Mouse (Mus musculus) forebrain, embryonic 15.5 days (tissue): Measurements from ENCODE around the gene Zfp941. TPM values are rescaled to one million over a fixed set of nuclear protein-coding genes. Genes with fewer than 3 reads are reported as not detected.
"Not testable (repeated sequence)": the region's sequence is repeated elsewhere in the genome, so short reads cannot be mapped to it uniquely, and the experiment has no call there.

ENCODE experiments used
- ATAC-seq: fragments of 200-750 bp; cut with Nextera tagmentation; replicated peaks from 2 replicates; pipeline ENCODE4 v1.8.0; 2017; ENCODE audit warnings: mild to moderate bottlenecking, moderate TSS enrichment, moderate library complexity
- H3K27ac ChIP-seq: fragments of 300-500 bp; sonication (generic); replicated peaks from 2 replicates; pipeline ENCODE4 v1.5.1; 2015; ENCODE audit warnings: mild to moderate bottlenecking, inconsistent platforms
- H3K27me3 ChIP-seq: fragments of 300-500 bp; sonication (generic); 2 replicates; pipeline ENCODE4 v1.6.1; 2015; ENCODE audit warnings: inconsistent platforms
- H3K36me3 ChIP-seq: fragments of 300-500 bp; sonication (generic); 2 replicates; pipeline ENCODE4 v1.6.1; 2015; ENCODE audit warnings: mild to moderate bottlenecking, inconsistent platforms
- H3K4me1 ChIP-seq: fragments of 300-500 bp; sonication (generic); 2 replicates; pipeline ENCODE4 v1.6.1; 2015; ENCODE audit warnings: inconsistent platforms
- H3K4me2 ChIP-seq: fragments of 300-500 bp; sonication (generic); replicated peaks from 2 replicates; pipeline ENCODE4 v1.6.1; 2015; ENCODE audit warnings: mild to moderate bottlenecking, inconsistent platforms
- H3K4me3 ChIP-seq: fragments of 300-500 bp; sonication (generic); 2 replicates; pipeline ENCODE4 v1.5.1; 2015; ENCODE audit warnings: mild to moderate bottlenecking, inconsistent platforms
- H3K9ac ChIP-seq: fragments of 300-500 bp; sonication (generic); replicated peaks from 2 replicates; pipeline ENCODE4 v1.6.1; 2015; ENCODE audit warnings: mild to moderate bottlenecking, inconsistent platforms
- H3K9me3 ChIP-seq: fragments of 300-500 bp; sonication (generic); 2 replicates; pipeline ENCODE4 v1.6.1; 2016; ENCODE audit warnings: inconsistent platforms
- WGBS: fragments of 180-500 bp; shearing (Covaris S2); methylation state at CpG from one replicate; pipeline ENCODE4 v1.1.7; 2015; ENCODE audit warnings: mixed read lengths; 5-methylcytosine and 5-hydroxymethylcytosine counted together
- polyA plus RNA-seq: library from polyadenylated mRNA; unstranded; fragments of >200 nt; fragmentation: Nextera tagmentation; extraction: Ambion mirVana; gene quantifications from 2 replicates; pipeline ENCODE4 v1.2.1, GENCODE M21; 2015

Zfp941 gene
- polyA plus RNA-seq, 1 experiment from 2014 or later, result 12.7 TPM

GRCm38 (mm10) chr7:140802629-140803028 lies 19.3 kb downstream of the Zfp941 start:
- WGBS, result 73% methylated on average over 6 of the region's 6 CpGs
- H3K9ac ChIP-seq, result no peak overlapping the region
- H3K36me3 ChIP-seq, result no peaks in the 10 kb centered on the region
- no peak overlapping the region for H3K4me3 ChIP-seq
- H3K4me1 ChIP-seq, result no peaks in the 10 kb centered on the region
- H3K27ac ChIP-seq, result no peak overlapping the region
- H3K27me3 ChIP-seq, result no peaks in the 10 kb centered on the region
- no peaks in the 10 kb centered on the region for H3K9me3 ChIP-seq
- H3K4me2 ChIP-seq, result no peak overlapping the region
- ATAC-seq, result no peak

DNA sequence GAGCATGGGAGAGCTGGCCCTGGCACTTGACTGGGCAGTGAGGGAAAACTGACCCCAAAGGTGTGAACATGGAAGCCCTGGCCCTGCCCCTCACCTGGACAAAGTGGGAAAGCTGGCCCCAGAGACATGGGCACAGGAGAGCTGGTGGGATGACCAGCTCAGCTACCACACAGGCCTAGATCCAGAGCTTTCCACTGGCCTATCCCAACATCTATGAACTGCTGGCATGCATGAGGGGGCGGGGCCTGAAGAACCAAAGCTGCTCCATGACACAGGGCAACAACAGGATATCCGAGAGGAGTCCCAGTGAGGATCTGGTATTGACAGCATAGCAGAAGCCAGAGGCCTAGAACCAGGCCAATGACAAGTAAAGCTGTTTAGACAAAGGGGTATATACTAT lies 23.8 kb downstream of the Zfp941 start:
- H3K27me3 ChIP-seq, result no peaks in the 10 kb centered on the region
- ATAC-seq, result no peak
- no peaks in the 10 kb centered on the region for H3K4me1 ChIP-seq
- no peaks in the 10 kb centered on the region for H3K36me3 ChIP-seq
- H3K9ac ChIP-seq, result no peak overlapping the region
- no peaks in the 10 kb centered on the region for H3K9me3 ChIP-seq
- no peak overlapping the region for H3K4me3 ChIP-seq
- no peak overlapping the region for H3K4me2 ChIP-seq
- no peak overlapping the region for H3K27ac ChIP-seq
- 71% methylated on average over 2 of the region's 2 CpGs for WGBS

- ATAC-seq, result no peak
- 95% methylated on average over 3 of the region's 3 CpGs for WGBS
Observed at GRCm38 (mm10) chr7:140797619-140798018, 24.4 kb downstream of the Zfp941 start.

DNA sequence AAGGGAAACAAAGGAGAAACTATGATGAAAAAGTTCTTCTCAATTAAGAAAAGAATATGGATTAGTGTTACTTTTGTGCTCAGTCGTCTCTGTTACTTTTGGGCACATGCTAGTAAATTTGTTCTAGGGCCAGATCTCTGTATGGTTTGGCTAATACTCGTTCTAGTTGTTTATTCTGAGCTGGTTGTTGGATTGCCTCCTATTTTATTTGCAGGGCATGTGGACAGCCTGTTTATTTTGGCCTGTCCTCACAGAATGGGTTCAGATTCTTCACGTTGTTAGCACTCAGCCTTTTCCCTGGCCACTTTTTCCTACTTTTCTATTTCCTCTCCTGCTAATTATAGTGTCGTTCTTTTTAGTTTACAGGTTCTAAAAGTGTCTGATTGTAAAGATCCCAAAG lies 28.4 kb downstream of the Zfp941 start:
- Histone ChIP-seq H3K4me3 (no peak overlapping the region), H3K4me2 (no peak overlapping the region), H3K9ac (no peak overlapping the region), H3K9me3 (no peaks in the 10 kb centered on the region), H3K36me3 (no peaks in the 10 kb centered on the region), H3K27ac (no peak overlapping the region), H3K27me3 (no peaks in the 10 kb centered on the region), H3K4me1 (no peaks in the 10 kb centered on the region)
- 73% methylated on average over 4 of the region's 4 CpGs for WGBS
- no peak for ATAC-seq

More at GRCm38 (mm10) chr7:140797619-140798018, 24.4 kb downstream of the Zfp941 start:
- H3K4me1 ChIP-seq, result no peaks in the 10 kb centered on the region
- H3K4me3 ChIP-seq, result no peak overlapping the region
- no peak overlapping the region for H3K4me2 ChIP-seq
- H3K27me3 ChIP-seq, result no peaks in the 10 kb centered on the region
- no peak overlapping the region for H3K9ac ChIP-seq
- H3K27ac ChIP-seq, result no peak overlapping the region
- no peaks in the 10 kb centered on the region for H3K36me3 ChIP-seq
- no peaks in the 10 kb centered on the region for H3K9me3 ChIP-seq

DNA sequence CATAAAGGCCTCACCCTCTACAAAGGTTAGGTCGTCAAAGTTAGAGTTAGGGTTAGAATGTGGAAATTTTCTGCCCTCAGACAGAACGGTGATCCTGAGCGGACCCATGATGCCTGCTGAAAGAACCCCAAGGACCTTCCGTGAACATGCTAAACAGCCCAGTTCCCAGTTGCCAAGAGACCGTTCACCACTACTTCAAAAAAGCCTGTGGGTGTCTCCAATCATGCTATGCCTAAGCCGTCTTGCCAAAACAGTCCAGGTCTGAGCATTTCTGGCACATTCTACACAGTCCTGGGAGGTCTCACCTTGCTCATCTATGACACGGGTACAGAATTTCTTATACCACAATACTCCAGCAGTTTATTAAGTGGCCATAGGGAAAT lies 33.9 kb downstream of the Zfp941 start:
- Histone ChIP-seq H3K4me1 (no peaks in the 10 kb centered on the region), H3K27ac (no peak overlapping the region), H3K4me2 (no peak overlapping the region), H3K36me3 (no peaks in the 10 kb centered on the region), H3K4me3 (no peak overlapping the region), H3K9me3 (no peaks in the 10 kb centered on the region), H3K27me3 (no peaks in the 10 kb centered on the region), H3K9ac (no peak overlapping the region)
- ATAC-seq, result no peak
- WGBS, result 87% methylated on average over 7 of the region's 7 CpGs

DNA sequence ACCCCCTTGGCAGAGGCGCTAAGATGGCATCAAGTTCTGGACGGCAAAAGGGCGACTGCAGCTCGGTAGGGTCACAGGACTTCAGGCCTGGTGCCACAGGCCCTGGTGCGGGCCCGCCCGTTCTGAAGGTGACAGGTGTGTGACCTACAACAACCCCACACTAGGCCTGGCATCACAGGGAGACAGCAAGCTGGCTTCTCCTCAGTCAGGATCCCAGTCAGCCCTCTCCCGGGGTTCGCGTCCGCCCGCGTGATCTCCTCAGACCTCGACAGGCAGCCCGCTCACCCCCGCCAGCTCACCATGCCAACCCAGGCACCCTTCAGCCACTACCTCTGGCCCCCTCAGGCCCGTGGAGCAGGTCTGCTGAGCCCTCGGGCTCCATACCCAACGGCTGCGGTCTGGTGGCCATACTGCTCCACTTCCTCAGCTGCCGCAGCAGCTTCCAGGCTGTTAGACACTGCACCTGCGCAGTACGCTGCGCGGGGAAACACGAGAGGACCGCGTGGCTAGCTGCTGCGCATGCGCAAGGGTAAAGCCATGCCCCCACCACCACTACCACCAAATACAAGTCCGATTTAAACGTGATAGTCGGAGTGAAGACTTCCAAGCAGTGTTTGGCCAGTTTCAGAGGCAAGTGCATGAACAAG lies 34.4 kb downstream of the Zfp941 start, which contains the start of gene Syce1:
TSS of gene Syce1 (minus strand) at position 447 of the 647 bp plus-strand sequence.
- Histone ChIP-seq H3K4me3 (no peak within 1 kb of the TSS), H3K27me3 (no peaks in the 10 kb centered on the region), H3K9me3 (no peaks in the 10 kb centered on the region), H3K36me3 (no peaks in the 10 kb centered on the region), H3K4me2 (no peak within 1 kb of the TSS), H3K9ac (no peak within 1 kb of the TSS), H3K4me1 (no peaks in the 10 kb centered on the region), H3K27ac (no peak within 1 kb of the TSS)
- WGBS, result 88% methylated on average over 33 of the region's 33 CpGs
- no peak for ATAC-seq

DNA sequence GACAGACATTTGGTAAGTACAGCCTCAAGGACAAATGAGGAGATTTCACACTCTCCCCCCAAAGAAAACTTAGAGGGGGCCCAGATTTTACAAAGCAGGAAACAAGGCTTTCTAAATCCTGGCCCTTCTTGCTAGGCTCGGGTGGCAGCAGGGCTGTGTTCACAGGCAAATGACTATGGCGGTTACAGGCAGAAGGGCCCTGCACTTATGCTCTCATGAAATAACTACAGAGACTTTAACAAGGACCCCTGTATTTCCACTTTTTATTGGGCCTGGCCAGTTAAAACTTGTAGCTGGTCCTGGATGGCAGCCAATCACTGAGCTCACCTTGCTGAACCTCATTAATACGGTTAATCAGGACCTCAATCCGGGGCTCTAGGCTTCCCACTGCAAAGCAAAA lies 41.4 kb downstream of the Zfp941 start:
- Histone ChIP-seq H3K9me3 (no peaks in the 10 kb centered on the region), H3K4me1 (no peaks in the 10 kb centered on the region)
- WGBS, result 49% methylated on average over 4 of the region's 4 CpGs

GRCm38 (mm10) chr7:140765888-140766739 lies 55.9 kb downstream of the Zfp941 start:
- H3K27me3 ChIP-seq, result no peaks in the 10 kb centered on the region
- no peak overlapping the region for H3K27ac ChIP-seq
- 80% methylated on average over 12 of the region's 12 CpGs for WGBS
- no peaks in the 10 kb centered on the region for H3K36me3 ChIP-seq
- no peaks in the 10 kb centered on the region for H3K9me3 ChIP-seq
- no peak overlapping the region for H3K4me2 ChIP-seq
- H3K9ac ChIP-seq, result no peak overlapping the region
- no peaks in the 10 kb centered on the region for H3K4me1 ChIP-seq
- ATAC-seq, result no peak
- no peak overlapping the region for H3K4me3 ChIP-seq

More for the DNA sequence above, 41.4 kb downstream of the Zfp941 start:
- Histone ChIP-seq H3K27ac (no peak overlapping the region), H3K36me3 (no peaks in the 10 kb centered on the region), H3K27me3 (no peaks in the 10 kb centered on the region), H3K4me3 (no peak overlapping the region), H3K9ac (no peak overlapping the region), H3K4me2 (no peak overlapping the region)
- ATAC-seq, result no peak

DNA sequence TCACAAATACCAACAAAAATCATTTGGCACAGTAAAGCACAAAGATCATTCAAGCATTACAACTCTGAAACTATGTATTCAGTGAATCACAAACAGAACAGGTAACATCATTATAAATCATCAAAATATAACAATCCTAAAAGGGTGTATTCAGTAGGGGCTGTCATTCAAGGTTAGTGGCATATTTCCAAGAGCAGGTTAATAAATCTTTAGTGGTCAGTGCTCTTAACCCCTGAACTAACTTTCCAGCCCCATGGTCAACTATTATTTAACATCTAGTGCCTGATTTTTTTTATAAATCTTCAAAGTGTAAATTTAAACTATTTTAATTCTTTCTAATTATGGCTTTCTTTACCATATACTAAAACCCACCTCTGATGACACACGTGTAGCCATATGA lies 56.6 kb downstream of the Zfp941 start:
- not testable (repeated sequence) for H3K9ac ChIP-seq, H3K9me3 ChIP-seq, H3K36me3 ChIP-seq, H3K4me3 ChIP-seq, ATAC-seq, H3K4me2 ChIP-seq, H3K4me1 ChIP-seq, H3K27me3 ChIP-seq, H3K27ac ChIP-seq
- WGBS, result 79% methylated on average over 1 of the region's 1 CpGs

DNA sequence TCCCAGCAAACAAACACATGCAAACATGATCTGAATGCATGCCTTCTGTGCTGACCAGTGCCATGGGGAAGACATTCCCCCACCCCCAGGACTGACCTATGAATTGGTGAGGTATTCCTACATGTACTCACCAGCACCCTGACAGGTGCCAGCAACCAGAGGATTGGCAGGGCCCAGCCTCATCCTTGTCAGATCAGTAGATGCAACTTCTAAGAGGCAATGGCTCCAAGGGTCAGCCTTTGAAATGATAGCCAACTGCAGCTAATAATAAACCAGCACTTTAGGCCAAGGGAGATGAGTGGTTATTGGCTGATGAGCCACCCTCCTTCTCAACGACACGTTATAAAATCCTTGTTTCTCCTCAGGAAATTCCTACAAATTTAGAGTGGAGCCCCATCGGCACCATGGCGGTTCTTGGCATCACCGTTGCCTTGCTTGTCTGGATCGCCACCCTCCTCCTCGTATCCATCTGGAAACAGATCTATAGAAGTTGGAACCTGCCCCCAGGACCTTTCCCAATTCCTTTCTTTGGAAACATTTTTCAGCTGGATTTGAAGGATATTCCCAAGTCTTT lies 58.4 kb downstream of the Zfp941 start, which contains the start of gene Cyp2e1:
TSS of gene Cyp2e1 (plus strand) at position 293 of the 574 bp plus-strand sequence.
- 89% methylated on average over 7 of the region's 7 CpGs for WGBS
- no peaks in the 10 kb centered on the region for H3K27me3 ChIP-seq

GRCm38 (mm10) chr7:140760647-140761046 lies 61.3 kb downstream of the Zfp941 start:
- no peak overlapping the region for H3K27ac ChIP-seq
- ATAC-seq, result no peak
- H3K4me2 ChIP-seq, result no peak overlapping the region
- H3K4me3 ChIP-seq, result no peak overlapping the region
- H3K4me1 ChIP-seq, result no peaks in the 10 kb centered on the region
- H3K9ac ChIP-seq, result no peak overlapping the region
- no peaks in the 10 kb centered on the region for H3K27me3 ChIP-seq
- no peaks in the 10 kb centered on the region for H3K36me3 ChIP-seq
- no peaks in the 10 kb centered on the region for H3K9me3 ChIP-seq

More for the DNA sequence above, 58.4 kb downstream of the Zfp941 start, which contains the start of gene Cyp2e1:
- H3K4me2 ChIP-seq, result no peak within 1 kb of the TSS
- H3K36me3 ChIP-seq, result no peaks in the 10 kb centered on the region
- no peak within 1 kb of the TSS for H3K27ac ChIP-seq
- no peak within 1 kb of the TSS for H3K9ac ChIP-seq
- H3K9me3 ChIP-seq, result no peaks in the 10 kb centered on the region
- H3K4me1 ChIP-seq, result no peaks in the 10 kb centered on the region
- ATAC-seq, result no peak
- no peak within 1 kb of the TSS for H3K4me3 ChIP-seq
